Mouse (Mus musculus) liver, adult (tissue): Measurements from ENCODE around the gene Atraid.

Source experiments
- GATA4 ChIP-seq: IDR thresholded peaks from 2 replicates; pipeline ENCODE4 v1.6.1; 2014; ENCODE audit warnings: mild to moderate bottlenecking, low read length; ENCODE audit not compliant: insufficient replicate concordance

The Atraid gene

DNA sequence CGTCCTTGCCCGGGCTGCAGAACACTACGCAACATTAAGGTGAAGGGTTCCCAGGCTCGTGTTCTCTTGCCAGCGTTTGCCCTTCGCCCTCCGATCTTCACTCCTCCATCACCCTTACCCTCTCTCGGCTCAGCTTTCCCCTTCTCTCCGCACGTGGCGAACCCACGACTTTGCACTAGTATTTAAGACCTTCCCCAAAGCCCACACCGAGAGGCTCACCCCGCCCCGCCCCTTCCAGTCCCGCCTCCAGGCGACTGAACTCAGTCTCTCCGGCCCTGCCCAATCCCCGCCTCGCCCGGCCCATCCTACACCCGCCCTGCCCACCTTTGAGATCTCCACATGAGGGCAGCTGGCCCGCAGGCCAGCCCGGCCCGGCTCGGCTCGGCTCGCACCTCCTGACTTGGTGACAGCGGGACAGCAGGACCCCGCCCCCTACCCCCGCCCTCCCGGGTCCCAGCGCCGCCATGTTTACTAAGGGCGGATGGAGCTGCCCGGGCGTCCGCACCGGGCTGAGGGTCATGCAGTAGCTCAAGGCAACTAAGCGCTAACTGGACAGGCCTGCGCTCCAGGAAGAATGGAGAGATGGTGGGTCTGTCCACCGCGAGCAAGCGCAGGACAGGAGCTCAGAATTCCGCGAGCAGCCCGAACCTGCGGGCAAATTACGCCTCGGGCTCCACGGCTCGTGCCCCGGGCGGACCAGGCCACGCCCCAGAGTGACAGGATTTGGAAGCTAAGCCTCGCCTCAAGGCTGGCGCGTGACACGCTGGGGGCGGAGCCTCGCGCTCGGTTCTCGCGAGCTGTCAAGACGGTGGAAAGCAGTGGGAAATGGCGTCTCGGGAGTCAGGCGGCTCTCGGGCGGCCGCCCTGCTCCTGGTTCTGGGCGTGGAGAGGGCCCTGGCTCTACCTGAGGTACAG is at the start of gene Atraid:
Gene Atraid (plus strand): TSS at position 465 of the 915 bp plus-strand sequence.
- no peak; the same call in 1 of the 2 replicates for TF ChIP-seq GATA4

GRCm38 (mm10) chr5:30999324-30999723 is 48.8 kb upstream of the Atraid start:
- TF ChIP-seq GATA4: no peak

DNA sequence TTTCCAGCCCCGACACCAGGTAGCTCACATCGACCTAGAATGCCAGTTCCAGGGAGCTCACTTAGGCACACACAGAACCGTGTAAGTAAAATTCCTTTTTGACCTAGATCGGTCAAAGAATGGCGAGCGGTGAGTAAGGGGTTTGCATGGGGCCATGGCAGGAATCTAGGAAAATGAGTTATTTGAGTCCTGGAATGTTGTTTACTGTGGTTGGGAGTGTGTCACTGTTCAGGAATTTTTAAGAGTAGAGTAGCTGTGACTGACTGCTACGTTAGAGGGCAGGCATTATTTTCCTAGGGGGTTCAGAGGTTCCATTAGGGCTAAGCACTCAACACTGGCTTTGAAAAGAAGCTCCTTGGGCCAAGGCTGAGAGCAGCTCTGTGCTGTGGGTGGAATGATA is 48.0 kb upstream of the Atraid start:
- no peak for TF ChIP-seq GATA4

GRCm38 (mm10) chr5:31000993-31001392 is 47.1 kb upstream of the Atraid start:
- TF ChIP-seq GATA4: no peak

- no peak for TF ChIP-seq GATA4
Measured at GRCm38 (mm10) chr5:31001560-31001959, 46.6 kb upstream of the Atraid start.

GRCm38 (mm10) chr5:31004184-31004583 is 43.9 kb upstream of the Atraid start:
- no peak for TF ChIP-seq GATA4

- TF ChIP-seq GATA4: no peak
Measured at GRCm38 (mm10) chr5:31012737-31013136, 35.4 kb upstream of the Atraid start.

- no peak for TF ChIP-seq GATA4
Measured at GRCm38 (mm10) chr5:31015913-31016312, 32.2 kb upstream of the Atraid start.

GRCm38 (mm10) chr5:31022690-31023089 is 25.4 kb upstream of the Atraid start:
- no peak for TF ChIP-seq GATA4

- TF ChIP-seq GATA4: no peak
Measured at GRCm38 (mm10) chr5:31023254-31023653, 24.9 kb upstream of the Atraid start.

GRCm38 (mm10) chr5:31024641-31025040 is 23.5 kb upstream of the Atraid start:
- TF ChIP-seq GATA4: no peak

- TF ChIP-seq GATA4: no peak
Measured at GRCm38 (mm10) chr5:31030926-31031325, 17.2 kb upstream of the Atraid start.

DNA sequence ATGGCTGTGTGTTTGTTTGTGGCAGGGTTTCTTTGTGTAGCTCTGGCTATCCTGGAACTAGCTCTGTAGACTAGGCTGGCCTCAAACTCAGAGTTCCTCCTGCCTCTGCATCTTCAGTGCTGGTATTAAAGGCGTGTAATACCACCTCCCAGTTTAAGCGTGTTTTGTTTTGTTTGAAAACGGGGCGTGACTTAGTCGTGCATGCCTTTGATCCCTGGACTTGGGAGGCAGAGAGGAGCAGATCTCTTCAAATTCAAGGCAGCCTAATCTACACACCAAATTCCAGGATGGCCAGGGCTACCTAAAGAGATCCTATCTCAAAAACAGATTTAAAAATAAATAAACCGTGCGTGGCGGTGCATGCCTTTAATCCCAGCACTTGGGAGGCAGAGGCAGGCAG is 16.6 kb upstream of the Atraid start:
- no peak for TF ChIP-seq GATA4

- TF ChIP-seq GATA4: no peak
Measured at GRCm38 (mm10) chr5:31034669-31035068, 13.4 kb upstream of the Atraid start.

GRCm38 (mm10) chr5:31038171-31038845 is 9.8 kb upstream of the Atraid start:
- TF ChIP-seq GATA4: no peak

GRCm38 (mm10) chr5:31046416-31046815 is 1.7 kb upstream of the Atraid start:
- TF ChIP-seq GATA4: no peak

GRCm38 (mm10) chr5:31047074-31047473 is 1.0 kb upstream of the Atraid start:
- TF ChIP-seq GATA4: no peak
